Mouse (Mus musculus): Measurements from ENCODE around the gene Fbn1. TPM values are rescaled to one million over a fixed set of nuclear protein-coding genes. Genes with fewer than 3 reads are reported as not detected.
A peak's percentile ranks its signal among the peaks of the same experiment; 100 is the strongest.

Fbn1 gene
- polyA plus RNA-seq, 1 experiment from 2014 or later: 14.8 TPM

- no peak overlapping the region for H3K9ac ChIP-seq
- WGBS: 76% methylated on average over 12 of the region's 12 CpGs
- ATAC-seq (ENCODE audit: low FRiP score): no peak
Measured at GRCm38 (mm10) chr2:125515291-125516057, 7.7 kb upstream of the Fbn1 start.

GRCm38 (mm10) chr2:125514391-125514790 lies 6.6 kb upstream of the Fbn1 start:
- H3K9ac ChIP-seq: no peak overlapping the region
- no peak overlapping the region for H3K4me2 ChIP-seq (replicated peaks)
- no peaks in the 10 kb centered on the region for H3K27me3 ChIP-seq
- no peak for ATAC-seq (ENCODE audit: low FRiP score)
- H3K36me3 ChIP-seq: no peaks in the 10 kb centered on the region
- H3K4me3 ChIP-seq: no peak overlapping the region
- H3K27ac ChIP-seq: no peak overlapping the region
- no peaks in the 10 kb centered on the region for H3K9me3 ChIP-seq (replicated peaks)
- WGBS: 80% methylated on average over 3 of the region's 3 CpGs
- H3K4me1 ChIP-seq: 0 out of 2 replicates have a peak, but pooled peaks cover 4% of the 10 kb centered on the region

More at GRCm38 (mm10) chr2:125515291-125516057, 7.7 kb upstream of the Fbn1 start:
- Histone ChIP-seq H3K4me2 (replicated peaks) (no peak overlapping the region), H3K9me3 (replicated peaks) (no peaks in the 10 kb centered on the region), H3K36me3 (no peaks in the 10 kb centered on the region), H3K27ac (no peak overlapping the region), H3K4me3 (no peak overlapping the region), H3K27me3 (no peaks in the 10 kb centered on the region), H3K4me1 (0 out of 2 replicates have a peak, but pooled peaks cover 4% of the 10 kb centered on the region)

- ATAC-seq (ENCODE audit: low FRiP score): no peak
- H3K4me3 ChIP-seq: no peak overlapping the region
- H3K9me3 ChIP-seq (replicated peaks): no peaks in the 10 kb centered on the region
- no peaks in the 10 kb centered on the region for H3K36me3 ChIP-seq
- peaks cover 11% of the 10 kb centered on the region for H3K27me3 ChIP-seq
- WGBS: 80% methylated on average over 4 of the region's 4 CpGs
- H3K4me1 ChIP-seq: 0 out of 2 replicates have a peak, but pooled peaks cover 4% of the 10 kb centered on the region
- H3K27ac ChIP-seq: no peak overlapping the region
- no peak overlapping the region for H3K4me2 ChIP-seq (replicated peaks)
- no peak overlapping the region for H3K9ac ChIP-seq
Measured at GRCm38 (mm10) chr2:125512544-125512943, 4.8 kb upstream of the Fbn1 start.

DNA sequence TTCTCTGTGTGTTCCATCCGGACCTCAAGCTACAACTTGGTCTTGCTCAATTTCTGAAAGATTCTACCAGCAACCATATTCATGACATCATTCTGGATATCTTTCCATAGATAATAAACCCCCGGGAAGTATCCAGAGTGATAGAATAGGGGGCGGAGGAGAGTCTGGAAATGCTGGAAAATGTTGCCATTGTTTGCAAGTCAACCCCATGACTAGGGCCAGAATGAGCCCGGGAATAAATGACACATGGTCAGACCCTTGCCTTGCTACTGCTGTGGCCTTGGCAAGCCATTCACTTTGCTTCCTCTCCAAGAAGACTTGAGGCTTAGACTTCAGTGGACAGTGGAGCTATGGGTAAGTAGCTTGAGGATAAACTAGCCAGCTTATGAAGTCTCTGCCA lies 4.1 kb upstream of the Fbn1 start:
- WGBS: 74% methylated on average over 4 of the region's 4 CpGs
- Histone ChIP-seq H3K27ac (no peak overlapping the region), H3K36me3 (no peaks in the 10 kb centered on the region), H3K9ac (no peak overlapping the region), H3K4me3 (no peak overlapping the region), H3K27me3 (peaks cover 12% of the 10 kb centered on the region), H3K9me3 (replicated peaks) (no peaks in the 10 kb centered on the region), H3K4me2 (replicated peaks) (no peak overlapping the region), H3K4me1 (peaks cover 6% of the 10 kb centered on the region)
- ATAC-seq (ENCODE audit: low FRiP score): no peak

DNA sequence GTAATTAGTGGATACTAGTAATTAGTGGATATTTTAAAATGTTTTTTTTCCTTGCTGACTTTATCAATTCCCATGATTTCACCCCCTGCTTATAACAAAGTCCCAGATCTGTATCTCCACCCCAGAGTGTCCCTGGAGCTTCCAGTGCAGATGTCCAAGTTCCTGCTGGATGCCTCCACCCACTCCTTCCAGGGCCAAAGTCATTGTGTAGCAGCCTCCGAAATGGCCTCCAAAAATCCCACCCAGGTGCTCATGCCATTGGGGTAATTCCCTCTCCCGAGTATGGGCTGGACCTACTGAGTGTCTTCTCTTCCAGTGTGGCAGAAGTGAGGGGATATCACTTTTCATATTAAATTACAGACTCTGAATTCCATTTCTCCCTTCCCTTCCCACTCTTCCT lies 3.0 kb upstream of the Fbn1 start:
- Histone ChIP-seq H3K27ac (no peak overlapping the region), H3K4me2 (replicated peaks) (no peak overlapping the region), H3K36me3 (no peaks in the 10 kb centered on the region), H3K4me1 (peaks cover 7% of the 10 kb centered on the region), H3K9ac (no peak overlapping the region), H3K9me3 (replicated peaks) (no peaks in the 10 kb centered on the region), H3K27me3 (peaks cover 12% of the 10 kb centered on the region), H3K4me3 (no peak overlapping the region)
- ATAC-seq (ENCODE audit: low FRiP score): no peak
- WGBS: 82% methylated on average over 2 of the region's 2 CpGs

GRCm38 (mm10) chr2:125508381-125508780 lies 588 bp upstream of the Fbn1 start:
- H3K9me3 ChIP-seq (replicated peaks): no peaks in the 10 kb centered on the region
- peaks cover 12% of the 10 kb centered on the region for H3K27me3 ChIP-seq
- peaks cover 15% of the 10 kb centered on the region for H3K4me1 ChIP-seq
- no peaks in the 10 kb centered on the region for H3K36me3 ChIP-seq
- WGBS: 95% methylated on average over 5 of the region's 5 CpGs
- no peak overlapping the region for H3K27ac ChIP-seq
- no peak for ATAC-seq (ENCODE audit: low FRiP score)
- no peak overlapping the region for H3K4me2 ChIP-seq (replicated peaks)
- no peak overlapping the region for H3K9ac ChIP-seq
- H3K4me3 ChIP-seq: no peak overlapping the region

DNA sequence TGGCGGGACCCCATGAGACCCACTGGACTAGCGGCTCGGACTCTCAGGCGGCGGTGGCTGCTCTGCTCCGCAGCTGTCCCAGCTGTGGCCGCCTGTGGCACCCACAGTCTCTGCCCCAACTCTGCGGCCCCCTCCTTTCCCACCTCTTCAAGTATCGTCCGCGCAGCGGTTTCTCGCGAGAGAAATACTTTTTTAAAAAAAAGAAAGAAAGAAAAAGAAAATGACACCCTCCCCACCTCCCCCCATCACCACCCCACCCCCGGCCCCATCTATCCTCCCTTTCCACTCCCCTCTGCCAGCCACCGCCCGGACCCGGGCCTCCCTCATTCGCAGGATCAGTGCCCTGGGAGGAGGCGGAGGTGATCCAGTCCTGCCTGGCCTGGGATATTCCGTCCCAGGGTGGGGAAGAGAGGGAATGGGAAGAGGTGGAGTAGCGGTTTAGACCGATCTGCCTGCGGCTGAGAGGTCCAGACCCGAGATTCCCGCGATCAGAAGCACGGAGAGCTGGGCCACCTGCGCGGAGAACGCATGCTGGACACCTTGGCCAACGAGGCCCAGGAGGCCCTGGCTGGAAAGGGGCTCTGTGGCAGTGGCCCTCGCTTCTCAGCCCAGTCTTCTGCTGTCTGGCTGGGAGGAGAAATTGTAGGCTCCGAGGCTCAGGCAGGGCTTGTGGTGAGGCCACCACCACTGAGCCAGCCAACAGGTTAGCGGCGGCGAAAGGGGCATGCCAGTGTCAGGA lies 1.3 kb downstream of the Fbn1 start:
- Histone ChIP-seq H3K4me2 (replicated peaks) (peak overlapping the region; percentile 96), H3K27ac (peak overlapping the region; percentile 68), H3K36me3 (no peaks in the 10 kb centered on the region), H3K4me3 (peak overlapping the region; percentile 70), H3K4me1 (peaks cover 15% of the 10 kb centered on the region), H3K9me3 (replicated peaks) (no peaks in the 10 kb centered on the region), H3K27me3 (peaks cover 12% of the 10 kb centered on the region), H3K9ac (peak overlapping the region; percentile 74)
- 2% methylated on average over 37 of the region's 37 CpGs for WGBS
- peak; percentile 87 for ATAC-seq (ENCODE audit: low FRiP score)

DNA sequence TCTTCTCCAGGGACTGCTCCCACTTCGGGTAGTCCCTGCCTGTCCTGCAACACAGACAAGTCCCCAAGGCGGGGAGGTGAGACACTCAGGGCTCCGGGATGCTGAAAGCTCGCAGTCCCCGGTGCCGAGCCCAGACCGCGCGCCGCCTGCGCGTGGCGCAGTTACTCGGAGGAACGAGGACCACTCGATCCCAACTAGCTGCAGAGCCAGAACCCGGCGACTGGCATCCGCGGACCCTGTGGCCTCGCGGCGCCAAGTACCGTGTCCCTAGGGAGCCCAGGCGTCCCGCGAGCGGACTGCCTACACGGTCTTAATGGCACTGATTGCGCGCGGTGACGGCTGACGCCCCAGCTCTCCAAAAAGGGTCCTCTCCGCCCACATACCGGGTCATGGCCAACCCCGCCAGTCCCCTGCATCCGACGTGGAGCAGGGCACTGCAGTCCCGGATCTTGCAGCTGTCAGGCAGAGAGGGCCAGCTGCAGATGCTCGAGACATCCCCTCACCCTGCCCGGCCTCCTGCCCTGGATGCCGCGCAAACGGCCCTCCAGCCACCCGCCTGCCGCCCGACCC lies 2.0 kb downstream of the Fbn1 start:
- ATAC-seq (ENCODE audit: low FRiP score): peak; percentile 88
- Histone ChIP-seq H3K4me3 (peak overlapping the region; percentile 70), H3K36me3 (no peaks in the 10 kb centered on the region), H3K4me1 (peaks cover 15% of the 10 kb centered on the region), H3K4me2 (replicated peaks) (peak overlapping the region; percentile 96), H3K9me3 (replicated peaks) (no peaks in the 10 kb centered on the region), H3K27ac (peak overlapping the region; percentile 68), H3K9ac (peak overlapping the region; percentile 74), H3K27me3 (peaks cover 12% of the 10 kb centered on the region)
- WGBS: under 1% methylated on average over 48 of the region's 48 CpGs

DNA sequence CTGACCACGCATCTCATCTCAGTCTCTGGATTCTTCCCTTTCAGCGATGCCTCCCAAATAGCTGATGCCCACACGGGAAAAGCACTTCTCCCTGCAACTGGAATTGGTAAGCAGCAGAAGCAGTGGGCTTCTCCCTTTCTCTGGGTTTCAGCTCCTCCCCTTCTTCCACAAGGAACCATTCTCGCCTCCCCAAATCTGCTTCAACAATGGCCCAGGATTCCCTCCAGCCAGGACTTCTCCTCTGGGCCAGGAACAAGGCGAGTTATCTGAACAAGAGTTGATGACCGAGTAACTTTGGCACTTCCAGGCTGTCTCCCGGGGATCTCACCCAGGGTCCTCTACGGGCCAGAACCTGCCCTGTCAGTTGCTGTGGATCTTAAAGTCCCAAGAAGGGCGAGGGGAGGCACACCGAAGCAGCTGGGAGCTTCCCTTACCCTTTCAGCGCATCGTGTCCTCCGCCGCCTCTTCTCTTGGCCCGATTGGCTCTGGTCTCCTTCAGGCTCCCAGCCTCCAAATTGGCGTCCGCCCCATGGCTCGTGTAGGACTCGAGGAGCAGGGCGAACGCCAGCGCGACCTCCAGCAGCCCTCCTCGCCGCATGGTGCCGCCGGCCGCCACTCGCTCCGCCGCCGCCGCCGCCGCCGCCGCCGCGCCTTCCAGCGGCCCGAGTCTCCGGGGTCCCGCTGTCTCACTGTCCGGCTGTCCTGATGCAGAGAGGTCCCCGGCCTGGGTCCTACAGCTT lies 2.6 kb downstream of the Fbn1 start, which contains the start of gene Gm9913:
TSS of gene Gm9913 (plus strand) at position 84 of the 740 bp plus-strand sequence.
- H3K9me3 ChIP-seq (replicated peaks): no peaks in the 10 kb centered on the region
- peak within 1 kb of the TSS; percentile 70 for H3K4me3 ChIP-seq
- peaks cover 12% of the 10 kb centered on the region for H3K27me3 ChIP-seq
- H3K4me2 ChIP-seq (replicated peaks): peak within 1 kb of the TSS; percentile 96
- under 1% methylated on average over 45 of the region's 45 CpGs for WGBS
- peak within 1 kb of the TSS; percentile 68 for H3K27ac ChIP-seq
- no peaks in the 10 kb centered on the region for H3K36me3 ChIP-seq
- peaks cover 15% of the 10 kb centered on the region for H3K4me1 ChIP-seq
- H3K9ac ChIP-seq: peak within 1 kb of the TSS; percentile 74
- ATAC-seq (ENCODE audit: low FRiP score): peak; percentile 61; the same call in 1 of the 2 replicates

DNA sequence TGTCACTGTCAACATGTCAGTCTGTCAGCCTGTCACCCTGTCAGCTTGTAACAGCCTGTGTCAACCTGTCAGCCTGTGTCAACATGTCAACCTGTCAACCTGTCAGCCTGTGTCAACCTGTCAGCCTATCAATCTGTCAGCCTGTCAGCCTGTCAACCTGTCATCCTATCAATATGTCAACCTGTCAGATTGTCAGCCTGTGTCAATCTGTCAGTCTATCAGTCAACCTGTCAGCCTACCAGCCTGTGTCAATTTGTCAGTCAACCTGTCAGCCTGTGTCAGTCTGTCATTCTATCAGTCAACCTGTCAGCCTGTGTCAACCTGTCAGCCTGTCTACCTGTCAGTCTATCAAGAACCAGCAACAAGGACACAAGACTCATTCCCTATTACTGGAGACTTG lies 6.3 kb downstream of the Fbn1 start:
- no peaks in the 10 kb centered on the region; the same call in 1 of the 2 replicates for H3K27me3 ChIP-seq
- H3K9ac ChIP-seq: no peak overlapping the region
- H3K27ac ChIP-seq: no peak overlapping the region
- H3K36me3 ChIP-seq: no peaks in the 10 kb centered on the region
- no peak for ATAC-seq (ENCODE audit: low FRiP score)
- peaks cover 9% of the 10 kb centered on the region for H3K4me1 ChIP-seq
- H3K4me2 ChIP-seq (replicated peaks): no peak overlapping the region
- H3K4me3 ChIP-seq: no peak overlapping the region
- no peaks in the 10 kb centered on the region for H3K9me3 ChIP-seq (replicated peaks)

DNA sequence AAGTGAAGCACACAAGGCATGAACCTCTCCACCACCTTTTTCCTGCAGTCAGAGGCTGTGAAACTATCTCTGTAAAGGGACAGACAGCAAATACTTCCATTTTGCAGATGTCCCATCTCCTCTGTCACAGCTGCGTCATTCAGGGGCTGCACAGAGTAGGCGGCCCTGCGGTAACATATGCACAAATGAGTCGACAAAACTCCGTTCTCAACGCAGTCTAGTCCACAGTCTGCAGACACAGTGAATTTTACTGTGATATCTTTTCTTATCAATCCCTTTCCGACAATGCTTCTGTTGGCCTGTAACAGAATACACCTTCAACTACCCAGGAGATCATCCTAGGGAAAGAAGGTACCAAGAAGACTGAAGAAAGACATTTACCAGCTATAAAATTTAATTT lies 9.6 kb downstream of the Fbn1 start:
- Histone ChIP-seq H3K9me3 (replicated peaks) (no peaks in the 10 kb centered on the region), H3K9ac (no peak overlapping the region), H3K36me3 (no peaks in the 10 kb centered on the region), H3K4me3 (no peak overlapping the region), H3K27ac (no peak overlapping the region), H3K4me2 (replicated peaks) (no peak overlapping the region), H3K4me1 (no peaks in the 10 kb centered on the region), H3K27me3 (no peaks in the 10 kb centered on the region)
- no peak for ATAC-seq (ENCODE audit: low FRiP score)
- 93% methylated on average over 7 of the region's 7 CpGs for WGBS

DNA sequence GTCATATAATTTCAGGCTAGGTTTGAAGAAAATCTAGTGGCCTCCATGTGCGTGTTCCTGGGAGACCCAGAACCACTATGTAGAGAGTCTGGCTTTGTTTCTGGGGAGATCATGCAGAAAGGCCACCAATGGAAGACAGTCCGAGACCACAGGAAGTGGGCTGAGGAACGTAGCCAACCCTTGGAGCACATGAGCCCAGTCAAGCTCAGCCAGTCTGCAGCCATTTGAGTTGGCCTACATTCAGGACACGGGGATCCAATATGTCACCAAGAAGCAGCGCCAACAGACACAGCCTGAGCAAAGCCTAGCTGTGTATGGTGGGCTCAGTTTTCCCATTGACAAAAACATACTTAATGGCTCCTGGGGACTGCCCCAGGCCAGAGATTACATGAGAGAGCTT lies 11.1 kb downstream of the Fbn1 start:
- Histone ChIP-seq H3K4me3 (no peak overlapping the region), H3K9ac (no peak overlapping the region), H3K36me3 (no peaks in the 10 kb centered on the region), H3K4me1 (no peaks in the 10 kb centered on the region), H3K4me2 (replicated peaks) (no peak overlapping the region), H3K27me3 (no peaks in the 10 kb centered on the region), H3K9me3 (replicated peaks) (no peaks in the 10 kb centered on the region), H3K27ac (no peak overlapping the region)
- no peak for ATAC-seq (ENCODE audit: low FRiP score)
- 89% methylated on average over 5 of the region's 5 CpGs for WGBS

All from hindbrain, embryonic 12.5 days (tissue).